Mouse (Mus musculus) liver, adult 2 months (tissue): ENCODE measurements around the gene Golph3.

Experiments used
- CTCF ChIP-seq: fragments of 200-500 bp; IDR thresholded peaks from 2 replicates; pipeline ENCODE4 v1.5.1; 2011; ENCODE audit warnings: low read depth, low read length, control low read depth
- POLR2A ChIP-seq: fragments of 200-500 bp; IDR thresholded peaks from 2 replicates; pipeline ENCODE4 v1.6.1; 2011; ENCODE audit warnings: low read length, control low read depth; ENCODE audit not compliant: insufficient read depth; ENCODE audit errors: extremely low read depth

DNA sequence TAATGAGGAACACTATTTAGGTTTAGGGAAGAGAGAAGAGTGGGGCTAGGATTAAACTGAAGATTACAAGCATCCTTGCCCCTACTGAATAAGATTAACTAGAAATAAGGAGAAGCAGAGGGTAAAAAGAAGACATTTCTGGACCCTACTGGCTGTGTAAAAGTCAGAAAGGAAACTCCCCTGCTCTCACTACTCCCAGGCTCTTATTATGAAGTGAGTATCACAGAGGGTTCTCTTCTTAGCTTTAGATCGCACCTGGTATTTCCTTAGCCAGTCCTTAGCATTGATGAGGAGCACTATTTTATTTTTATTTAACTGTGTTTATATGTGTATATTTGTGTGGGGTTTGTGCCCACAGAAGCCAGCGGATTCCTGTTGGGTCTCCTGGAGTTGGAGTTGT, 25.0 kb upstream of the Golph3 start:
- no peak for TF ChIP-seq CTCF
- TF ChIP-seq POLR2A, result no peak
